Mouse (Mus musculus) testis, adult 2 months (tissue): ENCODE data around the gene Qk. TPM values are rescaled to one million over a fixed set of nuclear protein-coding genes. Genes with fewer than 3 reads are reported as not detected.

Experiments
- H3K27ac ChIP-seq: fragments of 200-500 bp; 2 replicates; pipeline ENCODE4 v1.5.1; 2012; ENCODE audit warnings: low read depth, low read length; ENCODE audit not compliant: control insufficient read depth, insufficient read depth
- H3K27me3 ChIP-seq: fragments of 200-500 bp; 2 replicates; pipeline ENCODE4 v1.6.1; 2012; ENCODE audit warnings: mild to moderate bottlenecking, low read length, moderate library complexity; ENCODE audit not compliant: control insufficient read depth, insufficient read depth
- H3K36me3 ChIP-seq: fragments of 200-500 bp; 2 replicates; pipeline ENCODE4 v1.6.1; 2012; ENCODE audit warnings: mild to moderate bottlenecking, low read length; ENCODE audit not compliant: control insufficient read depth, insufficient read depth
- H3K4me1 ChIP-seq: fragments of 200-500 bp; 2 replicates; pipeline ENCODE4 v1.6.1; 2012; ENCODE audit warnings: low read length; ENCODE audit not compliant: control insufficient read depth, insufficient read depth
- H3K4me3 ChIP-seq: fragments of 200-500 bp; 2 replicates; pipeline ENCODE4 v1.5.1; 2012; ENCODE audit warnings: low read depth, mild to moderate bottlenecking, low read length, moderate library complexity, mixed read lengths; ENCODE audit not compliant: control insufficient read depth
- CTCF ChIP-seq: fragments of 200-500 bp; IDR thresholded peaks from 2 replicates; pipeline ENCODE4 v1.5.1; 2012; ENCODE audit warnings: low read depth, mild to moderate bottlenecking, inconsistent platforms, low read length, moderate library complexity; ENCODE audit not compliant: control insufficient read depth, insufficient read depth, insufficient replicate concordance
- POLR2A ChIP-seq: fragments of 200-500 bp; IDR thresholded peaks from 2 replicates; pipeline ENCODE4 v1.6.1; 2012; ENCODE audit warnings: low read depth, mild to moderate bottlenecking, inconsistent platforms, low read length, moderate library complexity; ENCODE audit not compliant: control insufficient read depth
- polyA plus RNA-seq: library from polyadenylated mRNA; depleted of rRNA; stranded (reverse); fragments of >200 nt; gene quantifications from 2 replicates; pipeline ENCODE4 v1.2.3, GENCODE M21; 2012

Gene Qk
- polyA plus RNA-seq, 1 experiment, result 197 TPM

DNA sequence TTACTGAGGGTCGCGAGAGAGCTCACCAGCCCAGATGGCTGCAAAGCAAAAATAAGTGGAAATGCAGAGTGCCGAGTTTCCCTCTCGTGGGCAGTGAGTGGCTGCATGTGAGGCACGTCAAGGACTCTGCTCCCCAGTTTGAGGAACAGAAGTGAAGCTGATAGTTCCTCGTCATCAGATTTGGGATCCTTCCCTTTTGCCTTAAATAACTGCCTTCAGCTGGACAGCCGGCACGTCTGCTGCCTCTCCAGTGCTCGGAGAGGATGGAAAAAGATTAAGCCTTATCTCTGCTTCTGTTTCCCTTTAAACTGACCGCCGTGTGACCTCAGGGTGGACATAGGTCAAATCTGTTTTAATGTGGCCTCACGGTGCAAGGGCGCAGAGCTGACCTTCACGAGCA, 39.8 kb upstream of the Qk start:
- no peak overlapping the region for H3K27ac ChIP-seq
- H3K36me3 ChIP-seq, result no peaks in the 10 kb centered on the region
- TF ChIP-seq CTCF (no peak), POLR2A (no peak)
- no peaks in the 10 kb centered on the region for H3K4me1 ChIP-seq
- H3K4me3 ChIP-seq, result no peak overlapping the region
- no peaks in the 10 kb centered on the region for H3K27me3 ChIP-seq

DNA sequence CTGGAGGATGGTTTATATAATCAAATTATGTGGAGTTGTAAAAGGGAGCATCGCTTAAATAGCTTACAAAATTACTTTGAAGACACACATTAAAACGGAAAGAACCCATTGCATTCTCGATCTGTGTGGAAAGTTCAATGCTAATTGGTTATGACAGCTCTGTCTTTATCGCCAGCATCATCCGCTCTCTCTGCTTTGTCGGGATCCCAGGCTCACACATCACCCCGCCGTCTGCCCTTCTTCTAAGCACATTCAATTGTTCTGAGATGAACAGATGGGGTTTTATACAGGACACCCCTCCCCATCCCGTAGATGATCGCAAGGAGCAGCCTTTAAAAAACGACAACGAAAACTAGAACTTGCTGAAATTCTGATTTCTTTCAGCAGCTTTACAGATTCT, 37.7 kb upstream of the Qk start:
- TF ChIP-seq CTCF (no peak), POLR2A (no peak)
- no peaks in the 10 kb centered on the region for H3K36me3 ChIP-seq
- H3K27ac ChIP-seq, result no peak overlapping the region
- H3K4me1 ChIP-seq, result no peaks in the 10 kb centered on the region
- H3K4me3 ChIP-seq, result no peak overlapping the region
- H3K27me3 ChIP-seq, result no peaks in the 10 kb centered on the region

DNA sequence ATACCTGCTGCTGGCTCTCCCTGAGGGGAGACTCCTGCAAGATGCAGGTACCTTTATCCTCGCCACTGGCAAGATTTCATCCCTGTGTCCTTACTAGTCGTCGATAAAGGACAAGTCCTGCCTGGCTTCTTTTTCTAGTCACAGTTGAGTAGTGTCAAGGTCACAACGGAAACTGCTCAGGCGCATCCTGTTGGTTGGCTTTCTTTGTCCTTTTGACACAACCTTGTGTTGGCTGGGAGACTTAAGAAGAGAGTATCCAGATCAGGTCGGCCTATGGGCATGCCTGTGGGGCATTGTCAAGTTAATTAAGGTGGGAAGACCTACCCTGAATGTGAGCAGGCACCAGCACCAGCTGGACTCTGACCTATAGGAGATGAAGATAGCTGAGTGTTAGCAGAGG, 36.6 kb upstream of the Qk start:
- Histone ChIP-seq H3K36me3 (no peaks in the 10 kb centered on the region), H3K4me1 (no peaks in the 10 kb centered on the region), H3K4me3 (no peak overlapping the region), H3K27ac (no peak overlapping the region), H3K27me3 (no peaks in the 10 kb centered on the region)
- TF ChIP-seq CTCF, result no peak
- no peak for TF ChIP-seq POLR2A

DNA sequence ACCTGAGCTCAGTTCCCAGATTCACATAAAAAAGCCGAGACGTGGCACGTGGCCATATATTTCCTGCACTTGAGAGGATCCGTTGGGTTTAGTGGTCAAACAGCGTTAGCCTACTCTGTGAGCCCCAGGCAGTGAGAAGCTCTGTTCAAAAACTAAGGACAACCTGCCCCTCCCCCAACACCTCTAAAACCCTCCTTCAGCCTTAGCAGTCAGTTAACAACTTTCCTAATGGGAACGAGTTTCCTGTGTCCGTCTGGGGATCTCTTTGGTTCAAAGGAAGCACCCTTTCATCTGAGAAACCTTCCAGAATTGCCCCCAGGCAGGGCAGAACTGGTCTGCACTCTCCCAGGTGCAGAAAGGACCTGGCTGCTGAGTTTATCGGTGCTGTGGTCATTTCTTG, 36.1 kb upstream of the Qk start:
- H3K27me3 ChIP-seq, result no peaks in the 10 kb centered on the region
- no peaks in the 10 kb centered on the region for H3K4me1 ChIP-seq
- no peak overlapping the region for H3K27ac ChIP-seq
- TF ChIP-seq POLR2A (no peak), CTCF (no peak)
- H3K36me3 ChIP-seq, result no peaks in the 10 kb centered on the region
- H3K4me3 ChIP-seq, result no peak overlapping the region

DNA sequence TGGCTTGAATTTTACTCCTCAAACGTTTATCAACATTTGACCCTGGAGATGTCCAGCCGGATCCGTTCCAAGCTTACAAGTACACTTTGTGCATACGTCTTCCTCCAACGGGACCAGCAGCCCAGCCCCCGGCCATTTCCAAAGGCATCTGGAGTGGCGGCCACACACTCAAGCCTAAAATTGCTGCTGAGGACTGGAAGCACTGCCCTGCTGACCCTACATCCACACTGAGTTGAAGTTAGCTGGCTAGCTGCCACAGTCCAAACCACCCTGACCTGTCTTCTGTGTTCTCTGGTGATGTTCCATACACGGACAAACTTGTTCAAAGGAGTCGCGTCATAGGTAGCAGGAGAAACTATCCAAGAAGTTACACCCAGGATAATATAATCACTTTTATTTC, 18.6 kb upstream of the Qk start:
- Histone ChIP-seq H3K27me3 (no peaks in the 10 kb centered on the region; the same call in 1 of the 2 replicates), H3K4me3 (no peak overlapping the region), H3K4me1 (peaks cover 8% of the 10 kb centered on the region), H3K27ac (peak overlapping the region; percentile 14; the same call in 1 of the 2 replicates), H3K36me3 (no peaks in the 10 kb centered on the region)
- TF ChIP-seq POLR2A (no peak), CTCF (no peak)

GRCm38 (mm10) chr17:10336558-10336957, 16.9 kb upstream of the Qk start:
- Histone ChIP-seq H3K27ac (peak overlapping the region; percentile 61), H3K36me3 (no peaks in the 10 kb centered on the region), H3K4me1 (peaks cover 8% of the 10 kb centered on the region), H3K27me3 (no peaks in the 10 kb centered on the region; the same call in 1 of the 2 replicates), H3K4me3 (no peak overlapping the region)
- no peak for TF ChIP-seq POLR2A
- TF ChIP-seq CTCF, result no peak

GRCm38 (mm10) chr17:10335809-10336499, 16.3 kb upstream of the Qk start:
- Histone ChIP-seq H3K4me3 (peak overlapping the region; percentile 70), H3K36me3 (no peaks in the 10 kb centered on the region), H3K27ac (peak overlapping the region; percentile 90), H3K27me3 (no peaks in the 10 kb centered on the region; the same call in 1 of the 2 replicates), H3K4me1 (peaks cover 8% of the 10 kb centered on the region)
- no peak for TF ChIP-seq CTCF
- TF ChIP-seq POLR2A, result no peak
